Mouse (Mus musculus) CH12.LX (cell line): ENCODE measurements around the gene Olfr524.

Experiments
- CHD2 ChIP-seq: IDR thresholded peaks from 2 replicates; pipeline ENCODE4 v1.6.1; 2011; ENCODE audit warnings: low read length, improper control_type of control experiment
- CTCF ChIP-seq, 2 experiments: IDR thresholded peaks in 1 of 2; conservative IDR thresholded peaks in 1 of 2; 2 replicates each; pipeline ENCODE4 v1.5.1; 2011 to 2012; ENCODE audit warnings: low read depth in 2 of 2, low read length in 2 of 2, improper control_type of control experiment in 1 of 2, inconsistent platforms in 1 of 2, mild to moderate bottlenecking in 1 of 2, moderate library complexity in 1 of 2
- E2F4 ChIP-seq: IDR thresholded peaks from 2 replicates; pipeline ENCODE4 v1.6.1; 2011; ENCODE audit warnings: low read depth, low read length, improper control_type of control experiment; ENCODE audit not compliant: insufficient replicate concordance
- EP300 ChIP-seq: IDR thresholded peaks from 2 replicates; pipeline ENCODE4 v1.6.1; 2011; ENCODE audit warnings: low read length, improper control_type of control experiment
- GABPA ChIP-seq: IDR thresholded peaks from 2 replicates; pipeline ENCODE4 v1.6.1; 2012; ENCODE audit warnings: low read depth, low read length, improper control_type of control experiment, inconsistent platforms; ENCODE audit not compliant: insufficient replicate concordance
- KAT2A ChIP-seq: IDR thresholded peaks from 2 replicates; pipeline ENCODE4 v1.6.1; 2012; ENCODE audit warnings: low read length, improper control_type of control experiment, inconsistent platforms; ENCODE audit not compliant: insufficient replicate concordance
- MAZ ChIP-seq: IDR thresholded peaks from 2 replicates; pipeline ENCODE4 v1.6.1; 2012; ENCODE audit warnings: low read depth, mild to moderate bottlenecking, inconsistent platforms, low read length, improper control_type of control experiment, moderate library complexity
- MEF2A ChIP-seq: IDR thresholded peaks from 2 replicates; pipeline ENCODE4 v1.6.1; 2014; ENCODE audit warnings: low read depth, mild to moderate bottlenecking, inconsistent platforms, low read length, improper control_type of control experiment, borderline replicate concordance
- MXI1 ChIP-seq: IDR thresholded peaks from 2 replicates; pipeline ENCODE4 v1.6.1; 2011; ENCODE audit warnings: mild to moderate bottlenecking, low read depth, low read length, improper control_type of control experiment
- MYC ChIP-seq: IDR thresholded peaks from 2 replicates; pipeline ENCODE4 v1.6.1; 2011; ENCODE audit warnings: low read depth, mild to moderate bottlenecking, improper control_type of control experiment, low read length
- NELFE ChIP-seq: IDR thresholded peaks from 2 replicates; pipeline ENCODE4 v1.6.1; 2011; ENCODE audit warnings: low read depth, low read length, improper control_type of control experiment
- POLR2A ChIP-seq: IDR thresholded peaks from 2 replicates; pipeline ENCODE4 v1.6.1; 2011; ENCODE audit warnings: low read depth, mild to moderate bottlenecking, improper control_type of control experiment, low read length
- UBTF ChIP-seq: IDR thresholded peaks from 2 replicates; pipeline ENCODE4 v1.6.1; 2012; ENCODE audit warnings: low read depth, mild to moderate bottlenecking, inconsistent platforms, low read length, improper control_type of control experiment, moderate library complexity
- ZC3H11A ChIP-seq: IDR thresholded peaks from 2 replicates; pipeline ENCODE4 v1.6.1; 2012; ENCODE audit warnings: low read depth, mild to moderate bottlenecking, inconsistent platforms, low read length, improper control_type of control experiment

DNA sequence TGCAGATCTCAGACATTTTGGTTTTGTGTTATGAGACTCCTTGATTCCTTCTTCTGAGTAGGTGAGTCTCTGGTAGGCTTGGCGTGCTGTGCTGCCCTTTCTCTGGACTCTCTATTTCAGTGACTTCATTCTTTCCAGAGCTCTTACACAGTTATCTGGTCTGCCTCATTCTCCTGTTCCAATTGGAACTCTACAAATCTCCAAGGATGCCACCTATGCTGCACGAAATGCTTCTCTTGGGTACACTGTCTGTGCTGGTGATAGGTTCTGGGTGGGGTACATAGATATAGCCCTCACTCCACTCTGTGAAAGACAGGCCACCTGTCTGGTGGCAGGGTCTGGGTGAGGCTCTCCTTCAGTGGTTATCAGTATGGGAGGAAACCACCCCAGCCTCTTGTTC, 12.2 kb upstream of the Olfr524 start, which contains the start of gene Cd163l1:
- TF ChIP-seq MXI1 (no peak), POLR2A (no peak), UBTF (no peak), MEF2A (no peak), GABPA (no peak), NELFE (no peak), KAT2A (no peak), EP300 (no peak), CTCF (conservative IDR thresholded peaks at IDR 0.05 in 1 of 2, IDR thresholded peaks at IDR 0.05 in 1 of 2; ENCODE audit: low read depth in 2 of 2, low read length in 2 of 2) (no peak), ZC3H11A (no peak), E2F4 (no peak), CHD2 (no peak), MYC (no peak), MAZ (no peak)
